ENCODE assay signal across 8 mouse cellular contexts in the genomic region with DNA sequence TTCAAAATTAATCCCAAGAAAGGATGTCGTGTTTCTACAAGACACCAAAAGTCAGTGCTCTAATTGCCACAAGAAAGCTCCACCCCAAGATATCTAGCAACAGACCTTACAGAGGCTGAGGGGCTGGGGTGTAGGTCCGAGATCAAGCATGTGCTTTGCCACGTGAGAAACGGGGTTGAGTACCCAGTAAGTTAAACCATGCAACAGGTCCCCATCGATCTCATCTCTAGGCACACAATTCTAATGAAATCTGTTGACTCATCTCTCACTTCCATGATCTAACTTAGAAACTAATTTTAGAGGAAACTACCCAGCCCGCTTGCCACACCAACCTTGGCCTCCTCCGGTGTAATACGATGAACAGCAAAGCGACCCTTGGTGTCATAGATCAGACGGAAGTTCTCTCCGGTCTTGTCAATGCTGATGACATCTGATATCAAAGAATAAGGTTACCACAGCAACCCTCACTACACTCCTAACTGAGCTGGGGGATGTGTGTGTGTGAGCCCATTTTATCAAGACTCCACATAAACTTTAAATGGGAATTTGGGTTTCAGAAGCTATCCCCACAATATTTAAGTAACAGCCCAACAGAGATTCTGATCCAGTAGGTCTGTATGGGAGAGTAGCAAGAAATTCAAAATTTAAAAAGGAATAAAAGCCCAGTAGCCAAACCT. TPM values are rescaled to one million over a fixed set of nuclear protein-coding genes. Genes with fewer than 3 reads are reported as not detected.
DNase-seq lines count a peak whose midpoint lies in the region; ATAC-seq lines count a peak whose summit lies in the region.

No protein-coding gene starts in this region.

- H3K36me3 ChIP-seq in kidney, embryonic 14.5 days (ENCODE audit: control insufficient read depth, insufficient read depth, low read length) = peaks cover 33% of the 10 kb centered on the region; the same call in 1 of the 2 replicates
- H3K36me3 ChIP-seq in embryonic facial prominence, embryonic 10.5 days (replicated peaks) = peaks cover 52% of the 10 kb centered on the region
- no peaks in the 10 kb centered on the region; the same call in 1 of the 2 replicates for H3K36me3 ChIP-seq in intestine, embryonic 16.5 days (ENCODE audit: control insufficient read depth, insufficient read depth, low read length)

- H3K4me2 ChIP-seq in kidney, embryonic 14.5 days (replicated peaks; ENCODE audit: low read depth, low read length) = peak overlapping the region; percentile 51
- peak overlapping the region; percentile 53 for H3K4me2 ChIP-seq in intestine, embryonic 16.5 days (ENCODE audit: low read depth, low read length)

- H3K9ac ChIP-seq in kidney, embryonic 14.5 days (ENCODE audit: low read depth, low read length) = peak overlapping the region; percentile 76; the same call in 1 of the 2 replicates
- peak overlapping the region; percentile 79 for H3K9ac ChIP-seq in intestine, embryonic 16.5 days (ENCODE audit: low read depth, low read length)

- no peak for DNase-seq in kidney, postnatal 36 days
- DNase-seq in embryonic facial prominence, embryonic 10.5 days (ENCODE audit: low spot score) = no peak
- peak; percentile 2 to 11 for DNase-seq in natural killer cell, adult 2 months (ENCODE audit: low spot score in 2 of 2)
- DNase-seq in frontal cortex, postnatal 14 days (ENCODE audit: low spot score in 2 of 2) = no peak
- no peak for DNase-seq in embryo, embryonic 10 days (ENCODE audit: low spot score)
- DNase-seq in frontal cortex, postnatal 36 days (ENCODE audit: low spot score in 2 of 2) = no peak

- H3K27ac ChIP-seq in kidney, embryonic 14.5 days (ENCODE audit: low read depth, low read length) = no peak overlapping the region
- no peak overlapping the region for H3K27ac ChIP-seq in embryonic facial prominence, embryonic 10.5 days (replicated peaks)
- H3K27ac ChIP-seq in intestine, embryonic 16.5 days (ENCODE audit: low read length) = no peak overlapping the region

- H3K9me3 ChIP-seq in kidney, embryonic 14.5 days (ENCODE audit: control insufficient read depth, low read length) = no peaks in the 10 kb centered on the region
- no peaks in the 10 kb centered on the region for H3K9me3 ChIP-seq in embryonic facial prominence, embryonic 10.5 days
- no peaks in the 10 kb centered on the region for H3K9me3 ChIP-seq in intestine, embryonic 16.5 days (ENCODE audit: control insufficient read depth, low read length)

- no peaks in the 10 kb centered on the region for H3K4me1 ChIP-seq in kidney, embryonic 14.5 days (ENCODE audit: control insufficient read depth, insufficient read depth, low read length)
- H3K4me1 ChIP-seq in embryonic facial prominence, embryonic 10.5 days = peaks cover 11% of the 10 kb centered on the region
- no peaks in the 10 kb centered on the region for H3K4me1 ChIP-seq in intestine, embryonic 16.5 days (ENCODE audit: control insufficient read depth, insufficient read depth, low read length)

- H3K4me3 ChIP-seq in kidney, embryonic 14.5 days (ENCODE audit: low read length) = peak overlapping the region; percentile 61
- H3K4me3 ChIP-seq in embryonic facial prominence, embryonic 10.5 days = peak overlapping the region; percentile 64
- H3K4me3 ChIP-seq in intestine, embryonic 16.5 days (ENCODE audit: low read length) = peak overlapping the region; percentile 58

- no peaks in the 10 kb centered on the region; the same call in none of the 2 replicates for H3K27me3 ChIP-seq in kidney, embryonic 14.5 days (ENCODE audit: control insufficient read depth, insufficient read depth, low read length)
- peaks cover 44% of the 10 kb centered on the region for H3K27me3 ChIP-seq in embryonic facial prominence, embryonic 10.5 days (replicated peaks; ENCODE audit: low read depth, poor library complexity, severe bottlenecking)
- H3K27me3 ChIP-seq in intestine, embryonic 16.5 days (replicated peaks; ENCODE audit: control insufficient read depth, insufficient read depth, low read length) = no peaks in the 10 kb centered on the region

- no peak for ATAC-seq in kidney, embryonic 14.5 days (ENCODE audit: low FRiP score, low TSS enrichment)
- no peak for ATAC-seq in intestine, embryonic 16.5 days

- WGBS in kidney, embryonic 14.5 days = 43% methylated on average over 11 of the region's 11 CpGs
- WGBS in embryonic facial prominence, embryonic 10.5 days = 50% methylated on average over 11 of the region's 11 CpGs
- 31% methylated on average over 11 of the region's 11 CpGs for WGBS in intestine, embryonic 16.5 days

RNA-seq across cellular contexts. Expression of a gene that starts 2.0 kb away (rescaled TPM):
- polyA plus RNA-seq in kidney, embryonic 14.5 days (2014; fragmentation: Nextera tagmentation; extraction: Ambion mirVana) = 993 and 1,252 TPM in 2 replicates
- polyA plus RNA-seq in embryonic facial prominence, embryonic 10.5 days (2016; fragmentation: Nextera tagmentation; extraction: Ambion mirVana) = 702 and 707 TPM in 2 replicates
- polyA plus RNA-seq in intestine, embryonic 16.5 days (2015; fragmentation: Nextera tagmentation; extraction: Ambion mirVana) = 634 and 696 TPM in 2 replicates

RNA-seq across cellular contexts. Expression of a gene that starts 30.3 kb away (rescaled TPM):
- polyA plus RNA-seq in kidney, embryonic 14.5 days (2014; fragmentation: Nextera tagmentation; extraction: Ambion mirVana) = 10.1 and 19.0 TPM in 2 replicates
- 23.2 and 23.6 TPM in 2 replicates for polyA plus RNA-seq in embryonic facial prominence, embryonic 10.5 days (2016; fragmentation: Nextera tagmentation; extraction: Ambion mirVana)
- polyA plus RNA-seq in intestine, embryonic 16.5 days (2015; fragmentation: Nextera tagmentation; extraction: Ambion mirVana) = 7.7 and 7.8 TPM in 2 replicates

Comparison
In these comparisons a context has a peak if more than half of its experiments do, and no peak if none do; other contexts are left out.
1. DNase-seq: peak in natural killer cell, adult 2 months (2 of 2); none in kidney, postnatal 36 days (0 of 2), embryonic facial prominence, embryonic 10.5 days (single experiment), frontal cortex, postnatal 14 days (0 of 2), embryo, embryonic 10 days (single experiment) and frontal cortex, postnatal 36 days (0 of 2).
2. Peak in every context shown above with its lines, with median percentiles within 50 percentile points of each other: H3K4me3 ChIP-seq.